Mouse (Mus musculus): Measurements from ENCODE around the gene Cyp2g1. TPM values are rescaled to one million over a fixed set of nuclear protein-coding genes. Genes with fewer than 3 reads are reported as not detected.
A peak's percentile ranks its signal among the peaks of the same experiment; 100 is the strongest.
"Not testable (repeated sequence)": the region's sequence is repeated elsewhere in the genome, so short reads cannot be mapped to it uniquely, and the experiment has no call there.

The Cyp2g1 gene
- polyA plus RNA-seq, 1 experiment from 2014 or later: 0.11 TPM

- ATAC-seq (ENCODE audit: low FRiP score, low TSS enrichment); H3K4me1 ChIP-seq (ENCODE audit: control insufficient read depth, insufficient read depth, low read length); H3K9me3 ChIP-seq (ENCODE audit: control insufficient read depth, low read length); H3K4me3 ChIP-seq (replicated peaks; ENCODE audit: low read depth, low read length); H3K27me3 ChIP-seq (ENCODE audit: control insufficient read depth, insufficient read depth, low read length); H3K4me2 ChIP-seq (ENCODE audit: low read length); H3K36me3 ChIP-seq (ENCODE audit: control insufficient read depth, insufficient read depth, low read length); DNase-seq; H3K27ac ChIP-seq (replicated peaks; ENCODE audit: low read depth, low read length); H3K9ac ChIP-seq (replicated peaks; ENCODE audit: low read length): not testable (repeated sequence)
- WGBS: 86% methylated on average over 9 of the region's 9 CpGs
Observed at GRCm38 (mm10) chr7:26831556-26832292, 23.0 kb downstream of the Cyp2g1 start.

GRCm38 (mm10) chr7:26832668-26833067 is 24.0 kb downstream of the Cyp2g1 start:
- not testable (repeated sequence) for H3K9ac ChIP-seq (replicated peaks; ENCODE audit: low read length); H3K27ac ChIP-seq (replicated peaks; ENCODE audit: low read depth, low read length); H3K4me3 ChIP-seq (replicated peaks; ENCODE audit: low read depth, low read length); H3K27me3 ChIP-seq (ENCODE audit: control insufficient read depth, insufficient read depth, low read length); H3K4me2 ChIP-seq (ENCODE audit: low read length); H3K36me3 ChIP-seq (ENCODE audit: control insufficient read depth, insufficient read depth, low read length); H3K4me1 ChIP-seq (ENCODE audit: control insufficient read depth, insufficient read depth, low read length); DNase-seq; H3K9me3 ChIP-seq (ENCODE audit: control insufficient read depth, low read length); ATAC-seq (ENCODE audit: low FRiP score, low TSS enrichment)
- 81% methylated on average over 7 of the region's 7 CpGs for WGBS

- not testable (repeated sequence) for ATAC-seq (ENCODE audit: low FRiP score, low TSS enrichment); H3K9me3 ChIP-seq (ENCODE audit: control insufficient read depth, low read length); DNase-seq; H3K9ac ChIP-seq (replicated peaks; ENCODE audit: low read length); H3K4me3 ChIP-seq (replicated peaks; ENCODE audit: low read depth, low read length); H3K36me3 ChIP-seq (ENCODE audit: control insufficient read depth, insufficient read depth, low read length); H3K4me1 ChIP-seq (ENCODE audit: control insufficient read depth, insufficient read depth, low read length); H3K27me3 ChIP-seq (ENCODE audit: control insufficient read depth, insufficient read depth, low read length); H3K27ac ChIP-seq (replicated peaks; ENCODE audit: low read depth, low read length)
- WGBS: 76% methylated on average over 3 of the region's 3 CpGs
- H3K4me2 ChIP-seq (ENCODE audit: low read length): peak within 1 kb of the TSS; percentile 42
Observed at GRCm38 (mm10) chr7:26835059-26835458, 26.4 kb downstream of the Cyp2g1 start, which contains the start of gene Cyp2a5. Cyp2a5 (plus strand) TSS chr7:26835305.

GRCm38 (mm10) chr7:26843400-26843799 is 34.7 kb downstream of the Cyp2g1 start:
- not testable (repeated sequence) for H3K27me3 ChIP-seq (ENCODE audit: control insufficient read depth, insufficient read depth, low read length); DNase-seq; H3K4me3 ChIP-seq (replicated peaks; ENCODE audit: low read depth, low read length); H3K9me3 ChIP-seq (ENCODE audit: control insufficient read depth, low read length); H3K36me3 ChIP-seq (ENCODE audit: control insufficient read depth, insufficient read depth, low read length); H3K27ac ChIP-seq (replicated peaks; ENCODE audit: low read depth, low read length); ATAC-seq (ENCODE audit: low FRiP score, low TSS enrichment); H3K4me2 ChIP-seq (ENCODE audit: low read length); H3K9ac ChIP-seq (replicated peaks; ENCODE audit: low read length); H3K4me1 ChIP-seq (ENCODE audit: control insufficient read depth, insufficient read depth, low read length)
- WGBS: 85% methylated on average over 2 of the region's 2 CpGs

GRCm38 (mm10) chr7:26850063-26850462 is 41.4 kb downstream of the Cyp2g1 start:
- H3K27me3 ChIP-seq (ENCODE audit: control insufficient read depth, insufficient read depth, low read length); H3K9ac ChIP-seq (replicated peaks; ENCODE audit: low read length); H3K4me3 ChIP-seq (replicated peaks; ENCODE audit: low read depth, low read length); DNase-seq; H3K4me2 ChIP-seq (ENCODE audit: low read length); ATAC-seq (ENCODE audit: low FRiP score, low TSS enrichment); H3K36me3 ChIP-seq (ENCODE audit: control insufficient read depth, insufficient read depth, low read length); H3K27ac ChIP-seq (replicated peaks; ENCODE audit: low read depth, low read length); H3K9me3 ChIP-seq (ENCODE audit: control insufficient read depth, low read length); H3K4me1 ChIP-seq (ENCODE audit: control insufficient read depth, insufficient read depth, low read length): not testable (repeated sequence)

Other genes with a start within 250 kb of the Cyp2g1 start
- not detected in 2 replicates for gene Vmn1r185, start 190.4 kb upstream of the Cyp2g1 start, polyA plus RNA-seq (2014; fragmentation: Nextera tagmentation; extraction: Ambion mirVana)
- gene Cyp2b23, start 122.5 kb upstream of the Cyp2g1 start, polyA plus RNA-seq (2014; fragmentation: Nextera tagmentation; extraction: Ambion mirVana): not detected in 2 replicates
- 0.78 and 1.0 TPM in 2 replicates for gene Cyp2b19, start 51.8 kb upstream of the Cyp2g1 start, polyA plus RNA-seq (2014; fragmentation: Nextera tagmentation; extraction: Ambion mirVana)
- 0.92 and 1.3 TPM in 2 replicates for gene Cyp2a5, start 26.4 kb downstream of the Cyp2g1 start, polyA plus RNA-seq (2014; fragmentation: Nextera tagmentation; extraction: Ambion mirVana)
- not detected in 2 replicates for gene Cyp2a22, start 130.5 kb downstream of the Cyp2g1 start, polyA plus RNA-seq (2014; fragmentation: Nextera tagmentation; extraction: Ambion mirVana)
- not detected in 2 replicates for gene Cyp2a12, start 220.2 kb downstream of the Cyp2g1 start, polyA plus RNA-seq (2014; fragmentation: Nextera tagmentation; extraction: Ambion mirVana)